Mouse (Mus musculus) ES-Bruce4 (cell line): ENCODE data around the gene Mtor. TPM values are rescaled to one million over a fixed set of nuclear protein-coding genes. Genes with fewer than 3 reads are reported as not detected.

Experiments
- H3K27ac ChIP-seq: 2 replicates; pipeline ENCODE4 v1.5.1; 2012; ENCODE audit warnings: low read length, inconsistent platforms; ENCODE audit not compliant: insufficient read depth
- H3K27me3 ChIP-seq: 2 replicates; pipeline ENCODE4 v1.6.1; 2012; ENCODE audit warnings: mild to moderate bottlenecking, low read length, inconsistent platforms; ENCODE audit not compliant: control insufficient read depth, poor library complexity, insufficient read depth, severe bottlenecking
- H3K36me3 ChIP-seq: 2 replicates; pipeline ENCODE4 v1.6.1; 2012; ENCODE audit warnings: inconsistent platforms, mild to moderate bottlenecking, low read length, moderate library complexity; ENCODE audit not compliant: control insufficient read depth, poor library complexity, insufficient read depth, severe bottlenecking
- H3K4me1 ChIP-seq: one replicate; pipeline ENCODE4 v1.8.1; 2011; ENCODE audit warnings: low read length; ENCODE audit not compliant: control insufficient read depth, insufficient read depth
- H3K4me3 ChIP-seq: 2 replicates; pipeline ENCODE4 v1.5.1; 2011; ENCODE audit warnings: low read depth, mild to moderate bottlenecking, low read length
- H3K9ac ChIP-seq: 2 replicates; pipeline ENCODE4 v1.6.1; 2012; ENCODE audit warnings: low read depth, mild to moderate bottlenecking, inconsistent platforms; ENCODE audit not compliant: poor library complexity, severe bottlenecking
- H3K9me3 ChIP-seq: replicated peaks from 2 replicates; pipeline ENCODE4 v1.6.1; 2012; ENCODE audit warnings: mild to moderate bottlenecking, low read length, inconsistent platforms; ENCODE audit not compliant: control insufficient read depth, poor library complexity, insufficient read depth, severe bottlenecking
- CTCF ChIP-seq: IDR thresholded peaks from one replicate; pipeline ENCODE4 v1.8.1; 2011; ENCODE audit warnings: low read depth, low read length
- EP300 ChIP-seq: IDR thresholded peaks from 2 replicates; pipeline ENCODE4 v1.6.1; 2011; ENCODE audit warnings: low read depth, low read length; ENCODE audit not compliant: insufficient read depth
- POLR2A ChIP-seq: IDR thresholded peaks from one replicate; pipeline ENCODE4 v1.8.1; 2011; ENCODE audit warnings: low read length; ENCODE audit not compliant: insufficient read depth
- polyA plus RNA-seq: library from polyadenylated mRNA; stranded (reverse); fragments of >200 nt; gene quantifications from 2 replicates; pipeline ENCODE4 v1.2.4, GENCODE M21; 2011; ENCODE audit warnings: low read depth; ENCODE audit not compliant: missing spikeins, insufficient read depth, insufficient read length

Mtor gene
- polyA plus RNA-seq, 1 experiment = 26.0 TPM

DNA sequence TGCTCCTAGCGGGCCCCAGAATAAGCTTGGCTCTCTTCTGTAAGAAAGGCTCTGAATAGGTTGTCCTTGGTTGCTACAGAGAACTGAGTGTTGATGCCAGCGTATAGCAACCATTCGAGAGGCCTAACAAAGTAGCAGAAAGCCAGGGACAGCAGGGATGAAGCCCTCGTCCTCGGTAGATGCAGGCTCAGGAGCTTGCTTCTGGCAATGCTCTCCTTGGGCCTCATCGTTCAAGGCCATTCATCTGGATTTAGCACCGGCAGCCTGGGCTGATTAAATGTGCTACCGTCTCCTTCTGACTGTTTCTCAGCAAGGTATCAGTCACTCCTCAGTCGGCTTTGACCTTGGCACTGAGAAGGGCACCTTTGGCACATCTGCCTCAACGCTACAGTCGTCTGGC lies 19.3 kb upstream of the Mtor start:
- no peak for TF ChIP-seq POLR2A
- Histone ChIP-seq H3K9ac (no peak overlapping the region), H3K27ac (no peak overlapping the region), H3K9me3 (no peaks in the 10 kb centered on the region), H3K27me3 (no peaks in the 10 kb centered on the region), H3K4me1 (no peaks in the 10 kb centered on the region), H3K36me3 (no peaks in the 10 kb centered on the region), H3K4me3 (no peak overlapping the region)

DNA sequence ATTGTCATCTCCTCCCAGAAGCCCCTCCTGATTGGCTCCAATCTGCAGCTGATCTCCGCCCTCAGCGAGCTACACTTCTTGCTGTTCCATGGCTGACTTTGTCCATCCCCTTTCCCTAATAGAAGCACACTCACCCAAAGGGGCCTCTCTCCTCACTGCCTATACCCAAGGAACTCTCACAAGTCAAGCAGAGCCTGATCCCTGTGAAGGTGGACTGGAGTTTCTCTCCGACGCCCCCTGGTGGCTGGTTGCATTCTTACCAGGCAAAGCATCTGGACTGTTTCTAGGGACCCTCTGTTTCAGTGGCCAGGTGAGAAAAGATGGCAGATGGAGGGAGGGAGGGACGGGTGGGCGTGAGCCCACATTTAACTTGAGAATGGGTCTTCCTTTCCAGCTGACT lies 18.7 kb upstream of the Mtor start:
- Histone ChIP-seq H3K4me1 (no peaks in the 10 kb centered on the region), H3K4me3 (no peak overlapping the region), H3K27me3 (no peaks in the 10 kb centered on the region), H3K27ac (no peak overlapping the region), H3K9ac (no peak overlapping the region), H3K36me3 (no peaks in the 10 kb centered on the region), H3K9me3 (no peaks in the 10 kb centered on the region)
- TF ChIP-seq EP300 (no peak), POLR2A (no peak), CTCF (peak; percentile 89)

DNA sequence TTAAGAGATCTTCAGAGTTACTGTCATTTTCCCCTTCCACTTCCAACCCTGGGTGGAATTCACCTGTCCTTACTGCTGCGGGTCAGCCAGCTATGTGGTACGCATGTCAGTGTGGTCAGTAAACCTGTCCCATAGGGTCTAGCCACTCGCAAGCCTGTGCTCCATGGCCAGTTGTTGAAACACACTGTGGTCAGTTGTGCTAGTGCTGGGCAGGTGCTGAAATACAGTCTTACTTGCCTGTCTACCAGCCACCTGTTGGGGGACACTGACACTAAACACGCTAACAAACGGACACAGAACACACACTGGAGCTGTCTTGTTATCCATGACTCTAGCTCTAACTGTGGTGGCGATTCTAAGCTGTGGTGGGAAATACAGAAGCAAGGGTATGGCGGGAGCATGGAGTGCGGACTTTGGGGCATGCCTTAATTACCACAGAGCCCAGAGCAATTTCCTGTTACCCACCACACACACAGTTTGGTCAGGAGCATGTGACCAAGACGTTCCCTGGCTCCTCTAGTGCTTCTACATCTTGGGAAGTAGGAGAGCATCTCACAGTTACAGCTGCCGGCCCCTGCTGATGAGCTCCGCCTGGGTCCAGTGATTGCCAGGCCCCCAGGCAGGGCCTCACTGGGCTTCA lies 17.4 kb upstream of the Mtor start:
- no peaks in the 10 kb centered on the region for H3K36me3 ChIP-seq
- no peak overlapping the region for H3K27ac ChIP-seq
- H3K9me3 ChIP-seq = no peaks in the 10 kb centered on the region
- no peaks in the 10 kb centered on the region for H3K4me1 ChIP-seq
- H3K27me3 ChIP-seq = no peaks in the 10 kb centered on the region
- no peak overlapping the region for H3K9ac ChIP-seq
- TF ChIP-seq POLR2A = no peak
- no peak for TF ChIP-seq EP300
- no peak for TF ChIP-seq CTCF
- H3K4me3 ChIP-seq = no peak overlapping the region

- TF ChIP-seq EP300 (no peak), POLR2A (no peak), CTCF (no peak)
- Histone ChIP-seq H3K9ac (no peak overlapping the region), H3K9me3 (no peaks in the 10 kb centered on the region), H3K4me3 (no peak overlapping the region), H3K4me1 (no peaks in the 10 kb centered on the region), H3K36me3 (no peaks in the 10 kb centered on the region), H3K27ac (no peak overlapping the region), H3K27me3 (no peaks in the 10 kb centered on the region)
These were observed 15.9 kb upstream of the Mtor start for GRCm38 (mm10) chr4:148432488-148432887.

DNA sequence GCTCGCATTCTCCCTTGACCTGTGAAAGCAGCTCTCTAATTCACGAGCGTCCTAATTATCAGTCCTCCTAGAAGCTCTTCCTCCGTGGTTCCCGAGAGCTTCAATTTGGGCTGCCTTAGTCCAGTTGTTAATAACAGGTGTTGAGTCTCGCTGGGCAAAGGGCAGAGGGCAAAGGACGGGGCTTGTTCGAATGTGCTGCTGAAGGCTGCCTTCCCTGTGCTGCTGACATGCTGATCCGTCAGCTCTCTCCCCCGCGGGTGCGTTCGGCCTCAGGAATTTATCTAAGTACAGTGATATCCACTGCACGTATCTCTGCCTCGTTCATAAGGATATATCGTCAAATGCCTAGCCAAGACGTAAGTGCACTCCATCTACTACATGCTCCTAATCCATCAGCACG lies 15.1 kb upstream of the Mtor start:
- Histone ChIP-seq H3K4me1 (no peaks in the 10 kb centered on the region), H3K9me3 (no peaks in the 10 kb centered on the region)

DNA sequence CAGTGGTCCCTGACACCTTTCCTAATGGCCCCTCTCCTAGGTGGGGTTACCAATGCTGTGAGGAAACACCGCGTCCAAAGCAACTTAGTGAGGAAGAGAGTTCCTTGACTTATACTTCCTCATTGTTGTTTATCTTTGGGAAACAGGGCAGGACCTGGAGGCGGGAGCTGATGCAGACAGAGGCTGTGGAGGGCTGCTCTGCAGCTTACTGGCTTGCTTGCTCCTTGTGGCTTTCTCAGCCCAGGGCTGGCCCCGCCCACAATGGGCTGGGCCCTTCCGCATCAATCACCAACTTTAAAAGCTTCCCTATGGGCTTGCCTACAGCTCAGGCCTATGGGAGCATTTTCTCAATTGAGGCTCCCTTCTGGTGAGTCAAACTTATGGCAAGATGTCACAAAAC lies 14.6 kb upstream of the Mtor start:
- no peak for TF ChIP-seq EP300
- Histone ChIP-seq H3K9ac (no peak overlapping the region), H3K27me3 (no peaks in the 10 kb centered on the region), H3K4me1 (no peaks in the 10 kb centered on the region), H3K27ac (no peak overlapping the region), H3K36me3 (no peaks in the 10 kb centered on the region), H3K4me3 (no peak overlapping the region), H3K9me3 (no peaks in the 10 kb centered on the region)

More for the DNA sequence above, 15.1 kb upstream of the Mtor start:
- TF ChIP-seq CTCF (no peak), EP300 (no peak), POLR2A (no peak)
- Histone ChIP-seq H3K4me3 (no peak overlapping the region), H3K27me3 (no peaks in the 10 kb centered on the region), H3K36me3 (no peaks in the 10 kb centered on the region), H3K9ac (no peak overlapping the region), H3K27ac (no peak overlapping the region)
